Mouse (Mus musculus) mouse embryonic stem cell (cell line): ENCODE measurements around the gene Ube2d2b.

Experiments used
- in situ Hi-C, 2 experiments: fragments of 300-500 bp; cut with MboI; formaldehyde crosslinking; loops; 1 replicate in 1 of 2; 3 replicates in 1 of 2; pipeline ENCODE4 v1.14.3; 2019 to 2020; ENCODE audit warnings: low sequenced_read_pairs in 2 of 2, low pct_unique_long_range_greater_than_20kb in 1 of 2, mixed read lengths in 1 of 2; ENCODE audit not compliant: unreplicated experiment in 1 of 2

Gene Ube2d2b

GRCm38 (mm10) chr5:107847817-107848216 lies 17.9 kb downstream of the Ube2d2b start:
- in situ Hi-C loops, result no loop called here

- in situ Hi-C loops, result no loop called here
These were observed 19.1 kb downstream of the Ube2d2b start for GRCm38 (mm10) chr5:107848964-107849363.

- in situ Hi-C loops, result no loop called here
These were observed 23.9 kb downstream of the Ube2d2b start for GRCm38 (mm10) chr5:107853807-107854206.

- in situ Hi-C loops, result no loop called here
These were observed 24.7 kb downstream of the Ube2d2b start for GRCm38 (mm10) chr5:107854556-107854955.

GRCm38 (mm10) chr5:107855546-107855945 lies 25.6 kb downstream of the Ube2d2b start:
- in situ Hi-C loops, result no loop called here

- in situ Hi-C loops, result no loop called here
These were observed 29.1 kb downstream of the Ube2d2b start for GRCm38 (mm10) chr5:107858963-107859362.

- in situ Hi-C loops, result no loop called here
These were observed 34.1 kb downstream of the Ube2d2b start for GRCm38 (mm10) chr5:107863971-107864370.

- in situ Hi-C loops, result no loop called here
These were observed 36.5 kb downstream of the Ube2d2b start for GRCm38 (mm10) chr5:107866127-107867126.

- in situ Hi-C loops, result no loop called here
These were observed 38.3 kb downstream of the Ube2d2b start for GRCm38 (mm10) chr5:107867970-107868904.

GRCm38 (mm10) chr5:107868905-107869424 lies 39.1 kb downstream of the Ube2d2b start:
- in situ Hi-C loops, result no loop called here

GRCm38 (mm10) chr5:107869701-107870100 lies 39.8 kb downstream of the Ube2d2b start:
- in situ Hi-C loops, result no loop called here

- in situ Hi-C loops, result no loop called here
These were observed 43.4 kb downstream of the Ube2d2b start for GRCm38 (mm10) chr5:107873330-107873729.

- in situ Hi-C loops, result no loop called here
These were observed 44.0 kb downstream of the Ube2d2b start for GRCm38 (mm10) chr5:107873886-107874302.

- in situ Hi-C loops, result loop anchor here in 1 of 2 experiments (25.0 kb wide), 1 partner anchor 262 kb away; no protein-coding TSS in a partner anchor
These were observed 44.8 kb downstream of the Ube2d2b start, which contains the start of gene Evi5 for GRCm38 (mm10) chr5:107874561-107875260. Gene Evi5 (minus strand): TSS chr5:107875107.

GRCm38 (mm10) chr5:107875261-107875611 lies 45.3 kb downstream of the Ube2d2b start:
- in situ Hi-C loops, result loop anchor here in 1 of 2 experiments (25.0 kb wide), 1 partner anchor 263 kb away; no protein-coding TSS in a partner anchor

- in situ Hi-C loops, result loop anchor here in 1 of 2 experiments (25.0 kb wide), 1 partner anchor 265 kb away; no protein-coding TSS in a partner anchor
These were observed 47.2 kb downstream of the Ube2d2b start for GRCm38 (mm10) chr5:107877053-107877452.

GRCm38 (mm10) chr5:107880710-107881109 lies 50.8 kb downstream of the Ube2d2b start:
- in situ Hi-C loops, result loop anchor here in 1 of 2 experiments (25.0 kb wide), 1 partner anchor 268 kb away; no protein-coding TSS in a partner anchor
